Mouse (Mus musculus) v-Abl transformed pro-B cells (cell line): ENCODE results near the gene Cdhr2.

Source experiments
- in situ Hi-C, 2 experiments: fragments of 400-800 bp; cut with MboI; formaldehyde crosslinking; loops; one replicate each; pipeline ENCODE4 v1.15.1; 2025; ENCODE audit not compliant: unreplicated experiment in 2 of 2

Cdhr2 gene

DNA sequence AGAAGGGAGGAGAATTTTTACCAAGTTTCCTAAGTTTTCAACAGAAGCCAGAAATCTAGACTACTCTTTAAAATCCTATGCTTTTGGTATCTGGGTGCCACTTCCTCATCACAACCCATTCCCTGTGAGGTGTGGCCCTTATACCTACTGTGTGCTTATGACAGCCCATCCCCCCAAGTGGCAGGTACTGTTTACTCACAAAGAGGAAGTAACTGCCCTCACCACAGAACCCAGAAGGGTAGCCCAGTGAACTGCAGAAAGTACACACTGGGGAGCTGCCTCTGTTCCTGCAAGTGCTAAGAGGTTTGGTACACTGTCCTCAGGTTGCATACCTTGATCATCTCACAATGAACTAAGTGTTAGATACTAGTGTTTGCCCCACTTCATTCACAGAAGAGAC, 9.5 kb upstream of the Cdhr2 start:
- in situ Hi-C loops: loop anchor here in 1 of 2 experiments (25.0 kb wide), 1 partner anchor 1471 kb away; no protein-coding TSS in a partner anchor

DNA sequence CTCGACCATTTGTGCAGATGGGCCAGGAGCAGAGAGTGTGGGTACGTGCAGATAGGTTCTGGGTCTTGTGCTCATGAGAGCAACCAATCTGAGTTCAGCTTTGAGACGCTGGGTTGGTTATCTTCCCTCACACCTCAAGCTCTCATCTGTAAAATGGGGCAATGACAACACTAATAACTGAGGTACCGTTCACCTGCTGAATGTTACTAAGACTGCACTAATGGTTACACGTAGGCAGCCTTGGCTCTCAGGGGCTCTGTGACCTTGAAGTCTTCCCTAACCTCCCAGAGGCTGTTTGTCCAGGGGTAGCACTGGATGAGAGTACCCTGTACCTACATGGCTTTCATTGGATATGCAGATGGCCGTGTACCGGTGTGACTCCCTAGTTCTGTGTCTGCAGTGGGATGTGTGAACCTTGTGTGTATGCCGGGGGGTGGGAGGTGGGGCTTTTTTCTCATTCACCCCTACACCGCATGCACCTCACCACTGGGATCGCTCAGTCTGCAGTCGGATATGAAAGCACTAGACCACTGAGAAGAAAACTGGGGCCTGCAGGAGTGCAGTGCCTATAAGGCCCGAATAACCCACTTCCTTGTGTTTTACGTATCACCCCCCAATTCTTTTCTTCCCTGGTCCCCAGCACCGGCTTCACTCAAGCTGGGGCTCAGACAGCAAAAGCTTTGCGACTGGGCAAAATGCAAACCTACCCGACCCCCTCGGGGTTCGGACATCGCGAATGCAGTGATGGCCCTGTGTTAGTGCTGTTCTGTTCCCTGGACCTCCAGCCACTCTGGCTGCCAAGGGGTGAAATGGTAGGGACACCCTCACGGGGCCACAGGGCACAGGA, 8.3 kb upstream of the Cdhr2 start:
- in situ Hi-C loops: loop anchor here in 1 of 2 experiments (25.0 kb wide), 1 partner anchor 1469 kb away; no protein-coding TSS in a partner anchor

DNA sequence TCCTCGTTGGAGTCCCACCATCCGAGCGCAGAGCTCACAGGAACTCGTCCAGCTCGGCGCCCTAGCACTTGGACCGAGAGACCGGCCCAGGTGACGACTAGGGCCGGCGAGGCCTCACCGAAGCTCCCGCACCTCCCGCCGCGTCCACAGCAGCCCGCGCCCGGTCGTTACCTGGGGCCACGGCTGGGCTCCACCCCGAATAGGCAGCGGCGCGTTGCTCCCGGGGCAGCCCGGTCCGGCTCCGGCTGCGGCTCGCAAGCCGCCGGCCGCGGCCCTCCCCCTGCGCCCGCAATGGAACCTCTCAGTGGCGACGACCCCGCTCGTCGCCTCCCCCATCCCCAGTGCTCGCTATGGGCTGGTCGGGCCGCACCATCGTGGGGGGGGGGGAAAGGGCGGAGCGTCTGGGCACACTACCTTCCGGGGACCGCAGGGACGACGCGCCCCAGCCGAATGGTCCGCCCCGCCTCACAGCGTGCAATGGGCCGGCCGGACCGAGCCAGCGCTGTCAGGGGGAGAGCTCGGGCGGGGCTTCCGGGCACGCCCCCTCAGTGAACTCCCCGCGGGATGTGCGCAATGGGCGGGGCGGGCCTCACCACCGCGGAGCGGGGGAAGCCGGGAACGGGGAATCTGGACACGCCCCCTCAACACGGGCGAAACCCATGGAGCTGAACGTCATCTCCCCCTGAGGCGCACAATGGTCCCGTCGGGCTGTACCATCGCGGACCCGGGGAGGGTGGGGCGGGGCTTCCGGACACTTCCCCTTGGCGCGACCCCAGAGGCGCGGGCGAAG, 7.5 kb upstream of the Cdhr2 start, which contains the start of gene Rnf44:
TSS of gene Rnf44 (minus strand) at position 350 of the 790 bp plus-strand sequence.
- in situ Hi-C loops: loop anchor here in 1 of 2 experiments (25.0 kb wide), 1 partner anchor 1469 kb away; no protein-coding TSS in a partner anchor

DNA sequence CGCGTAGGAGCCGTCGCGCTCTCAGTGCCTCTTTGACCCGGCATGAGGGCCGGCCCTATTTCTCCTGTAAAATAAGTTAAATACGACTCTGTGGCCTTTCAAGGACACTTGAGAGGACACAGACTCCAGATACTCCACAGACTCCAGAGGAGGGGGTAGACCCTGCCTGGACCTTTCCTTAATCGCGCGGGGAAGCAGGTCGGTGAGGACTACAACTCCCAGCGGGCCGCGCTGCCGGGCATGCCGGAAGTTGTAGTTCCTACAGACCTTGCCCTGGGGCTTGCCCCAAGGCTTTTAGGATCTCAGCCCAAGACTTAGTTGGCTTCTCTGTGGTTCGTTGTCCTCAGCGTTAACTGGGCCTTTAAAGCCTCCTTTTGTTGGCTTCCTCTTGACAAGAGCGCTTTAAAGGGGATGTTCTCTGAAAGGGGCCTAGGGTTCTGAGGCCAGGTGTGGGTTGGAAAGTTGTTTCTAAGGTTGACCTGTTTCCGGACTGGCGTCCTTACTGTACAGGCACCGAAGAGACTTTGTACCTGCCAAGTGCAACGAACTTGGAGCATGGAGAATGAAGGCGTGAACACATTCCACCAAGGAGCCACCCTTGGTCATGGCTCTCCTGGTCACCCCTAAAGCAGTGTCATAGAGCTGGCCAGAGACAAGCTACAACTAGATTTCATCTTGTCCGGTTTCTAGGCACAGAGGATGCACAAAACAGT, 6.8 kb upstream of the Cdhr2 start:
- in situ Hi-C loops: loop anchor here in 1 of 2 experiments (25.0 kb wide), 1 partner anchor 1468 kb away; no protein-coding TSS in a partner anchor

DNA sequence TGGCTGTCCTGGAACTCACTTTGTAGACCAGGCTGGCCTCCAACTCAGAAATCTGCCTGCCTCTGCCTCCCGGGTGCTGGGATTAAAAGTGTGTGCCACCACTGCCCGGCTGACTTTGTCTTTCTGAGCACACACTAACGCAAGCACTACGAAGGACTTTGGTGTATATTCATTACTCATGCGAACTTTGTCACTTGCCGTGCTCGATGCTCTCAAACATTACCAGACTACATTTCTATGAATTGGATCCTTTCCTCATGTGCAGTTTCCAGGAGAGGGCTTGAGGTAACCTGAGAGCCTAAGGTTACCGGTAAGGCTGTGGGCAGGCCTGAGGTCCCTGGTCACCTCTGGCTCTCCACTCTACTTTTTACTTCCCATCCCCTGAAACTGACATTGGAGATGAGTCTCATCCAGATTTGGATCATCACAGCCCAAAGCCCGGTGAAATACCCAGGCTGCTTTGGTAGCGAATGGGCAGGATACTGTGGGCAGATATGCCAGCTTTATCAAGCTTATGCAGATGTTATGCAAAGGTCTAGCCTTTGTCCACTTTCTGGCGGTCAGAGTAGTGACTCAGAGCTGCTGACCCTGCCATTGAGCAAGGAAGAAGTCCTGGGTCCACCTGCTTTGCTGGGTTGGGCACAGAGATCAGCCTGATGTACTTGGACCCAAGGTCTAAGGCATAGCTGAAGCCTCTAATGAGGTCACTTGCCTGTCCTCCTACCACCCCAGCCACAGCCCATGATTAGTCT, 5.6 kb upstream of the Cdhr2 start:
- in situ Hi-C loops: loop anchor here in 1 of 2 experiments (25.0 kb wide), 1 partner anchor 1467 kb away; no protein-coding TSS in a partner anchor

DNA sequence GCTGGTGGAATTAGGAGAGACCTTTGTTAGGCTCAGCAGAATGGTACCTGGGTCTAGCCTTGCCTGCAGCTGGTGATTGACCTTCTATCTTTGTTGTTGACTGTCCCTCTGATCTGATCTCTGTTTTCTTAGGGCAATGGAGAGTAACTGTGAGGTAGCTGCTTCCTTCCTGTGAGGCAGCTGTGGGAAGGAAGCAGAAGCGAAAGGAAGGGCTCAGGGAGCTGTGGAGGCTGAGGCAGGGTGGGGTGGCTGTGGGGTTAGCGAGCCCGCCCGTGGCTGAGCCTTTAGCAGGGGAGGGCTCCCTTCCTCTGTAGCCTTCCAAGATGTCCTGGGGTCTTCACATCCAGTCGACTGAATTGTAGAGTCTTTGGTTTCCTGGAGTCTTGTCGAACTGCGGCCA, 1.2 kb downstream of the Cdhr2 start:
- in situ Hi-C loops: no loop called here

DNA sequence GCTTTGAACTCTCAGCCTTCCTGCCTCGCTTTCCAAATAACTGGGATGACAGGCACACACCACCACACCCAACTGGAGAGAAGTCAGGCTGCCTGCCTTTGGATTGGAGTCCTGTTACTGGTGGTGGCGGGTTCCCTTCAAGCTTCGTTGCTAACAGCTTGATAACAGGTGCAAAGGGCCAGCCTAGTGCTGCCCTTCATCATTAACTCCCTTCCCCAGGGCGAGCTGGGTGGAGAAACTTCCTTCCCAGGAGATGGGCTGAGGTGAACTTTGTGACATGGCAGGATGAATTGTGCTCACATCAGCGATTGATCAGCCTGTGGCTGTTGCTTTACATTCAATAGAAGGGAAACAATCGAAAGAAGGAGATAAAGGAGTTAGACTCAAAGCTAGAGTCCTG, 3.6 kb downstream of the Cdhr2 start:
- in situ Hi-C loops: no loop called here

DNA sequence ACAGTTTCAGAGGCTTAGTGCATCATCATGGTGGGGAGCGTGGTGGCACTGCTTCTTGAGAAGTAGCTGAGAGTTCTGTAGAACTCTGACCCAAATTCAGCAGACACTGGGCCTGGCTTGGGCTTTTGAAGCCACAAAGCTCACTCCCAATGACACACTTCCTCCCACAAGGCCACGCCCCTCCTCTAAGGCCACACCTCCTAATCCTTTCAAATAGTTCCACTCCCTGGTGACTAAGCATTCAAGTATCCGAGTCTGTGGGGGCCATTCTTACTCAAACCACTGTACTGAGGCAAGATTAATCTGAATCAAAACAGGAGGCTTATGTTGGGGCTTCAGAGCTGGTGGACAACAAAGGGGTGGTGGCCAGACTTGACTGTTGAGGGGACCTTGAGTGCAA, 9.6 kb downstream of the Cdhr2 start:
- in situ Hi-C loops: no loop called here

DNA sequence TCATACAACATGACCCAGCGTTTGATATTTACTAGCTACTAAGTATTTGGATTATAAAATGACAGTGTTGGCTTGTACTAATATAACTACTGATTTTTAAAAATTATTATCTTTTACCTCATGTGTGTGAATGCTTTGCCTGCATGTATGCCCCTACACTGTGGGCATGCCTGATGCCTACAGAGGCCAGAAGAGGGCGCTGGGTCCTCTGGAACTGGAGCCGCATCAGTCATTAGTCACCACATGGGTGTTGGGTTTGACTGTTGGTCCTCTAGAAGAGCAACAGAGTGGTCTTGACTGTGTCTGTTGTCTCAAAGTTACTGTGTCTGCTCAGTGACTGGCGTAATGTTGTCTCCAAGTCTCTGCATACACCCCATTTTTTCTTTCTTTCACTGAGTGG, 13.1 kb downstream of the Cdhr2 start:
- in situ Hi-C loops: no loop called here

DNA sequence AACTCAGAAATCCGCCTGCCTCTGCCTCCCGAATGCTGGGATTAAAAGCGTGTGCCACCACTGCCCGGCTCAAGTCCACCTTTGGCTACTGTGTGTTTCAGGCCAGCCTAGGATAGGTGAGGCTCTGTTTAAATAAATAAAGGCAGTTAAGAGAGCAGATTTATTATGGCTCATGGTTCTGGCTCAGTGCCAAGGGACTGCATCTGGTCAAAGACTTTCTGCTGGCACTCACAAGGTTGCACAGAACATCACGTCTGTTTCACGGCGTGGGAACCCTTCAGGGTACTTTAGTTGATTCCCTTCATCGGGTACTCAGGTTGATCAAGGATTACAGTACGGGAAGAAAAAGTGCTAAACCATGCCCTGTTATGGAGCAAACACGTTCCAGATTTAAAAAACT, 13.7 kb downstream of the Cdhr2 start:
- in situ Hi-C loops: no loop called here

DNA sequence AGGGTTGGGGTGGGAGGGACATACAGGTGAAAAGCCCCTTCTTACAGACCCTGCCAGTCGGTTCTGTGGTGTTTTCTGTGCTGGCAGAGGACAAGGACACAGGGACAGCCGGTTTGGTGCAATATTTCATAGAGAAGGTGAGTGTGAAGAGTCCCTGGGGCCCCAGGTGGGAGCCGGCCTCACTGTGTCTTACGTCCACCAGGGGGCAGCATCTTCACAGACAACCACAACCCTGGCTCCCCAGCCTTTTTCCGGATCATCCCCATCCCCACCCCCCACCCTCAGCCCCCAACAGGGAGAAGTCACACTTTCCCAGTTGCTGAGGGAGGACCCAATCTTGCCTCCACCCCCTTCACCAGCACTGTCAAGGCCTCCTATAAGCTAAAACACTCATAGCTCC, 15.7 kb downstream of the Cdhr2 start:
- in situ Hi-C loops: no loop called here

DNA sequence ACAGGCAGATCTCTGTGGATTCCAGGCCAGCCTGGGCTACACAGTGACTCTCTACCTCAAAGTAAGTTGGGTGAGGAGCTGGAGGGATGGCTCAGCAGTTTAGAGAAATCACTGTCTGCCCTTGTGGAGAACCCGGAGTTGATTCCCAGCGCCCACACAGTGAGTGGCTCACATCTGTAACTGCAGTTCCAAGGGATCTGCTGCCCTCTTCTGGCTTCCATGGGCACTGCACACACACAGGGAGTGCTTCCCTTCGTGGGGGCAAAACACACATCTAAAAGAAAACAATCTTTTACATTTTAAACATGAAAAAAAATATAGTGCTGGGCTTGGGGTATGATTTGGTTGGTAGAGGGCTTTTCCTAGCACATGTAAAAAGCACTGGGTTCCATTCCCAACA, 21.9 kb downstream of the Cdhr2 start:
- in situ Hi-C loops: no loop called here

DNA sequence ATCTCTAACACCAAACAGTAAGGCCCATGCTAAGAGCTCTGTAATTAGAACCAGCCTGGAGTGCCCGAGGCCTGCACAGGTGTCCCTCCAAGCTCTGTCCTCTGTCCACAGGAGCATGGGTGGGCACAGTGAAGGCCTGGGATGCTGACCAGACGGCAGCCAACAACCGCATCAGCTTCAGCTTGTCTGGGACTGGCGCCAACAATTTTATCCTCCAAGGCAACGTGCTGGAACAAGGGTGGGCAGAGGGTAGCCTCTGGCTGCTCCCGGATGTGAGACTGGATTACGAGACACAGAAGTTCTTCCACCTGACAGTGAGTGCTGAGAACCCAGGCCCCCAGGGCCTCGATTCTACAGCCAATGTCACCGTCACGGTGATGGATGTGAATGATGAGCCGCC, 24.9 kb downstream of the Cdhr2 start:
- in situ Hi-C loops: loop anchor here in 1 of 2 experiments (25.0 kb wide), 1 partner anchor 939 kb away; no protein-coding TSS in a partner anchor

DNA sequence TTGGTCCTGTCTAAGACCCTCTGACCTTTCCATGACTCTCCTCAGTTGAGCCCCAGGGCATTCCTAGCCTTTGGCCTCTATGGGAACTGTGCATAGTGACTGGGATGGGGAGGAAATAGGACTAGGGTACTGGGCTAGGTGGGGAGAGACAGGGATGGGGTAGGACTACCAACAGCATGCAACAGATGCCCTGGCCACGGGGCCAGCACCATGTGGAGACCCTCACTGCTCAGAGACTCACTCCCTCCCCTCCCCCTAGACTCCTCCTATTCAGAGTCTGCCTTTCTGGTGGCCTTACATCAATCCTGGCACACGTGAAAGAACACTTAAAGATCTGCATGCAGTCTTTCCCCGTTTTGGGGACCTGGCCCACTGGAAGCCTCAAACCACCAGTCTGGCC, 35.7 kb downstream of the Cdhr2 start:
- in situ Hi-C loops: loop anchor here in 1 of 2 experiments (25.0 kb wide), 1 partner anchor 950 kb away; no protein-coding TSS in a partner anchor

DNA sequence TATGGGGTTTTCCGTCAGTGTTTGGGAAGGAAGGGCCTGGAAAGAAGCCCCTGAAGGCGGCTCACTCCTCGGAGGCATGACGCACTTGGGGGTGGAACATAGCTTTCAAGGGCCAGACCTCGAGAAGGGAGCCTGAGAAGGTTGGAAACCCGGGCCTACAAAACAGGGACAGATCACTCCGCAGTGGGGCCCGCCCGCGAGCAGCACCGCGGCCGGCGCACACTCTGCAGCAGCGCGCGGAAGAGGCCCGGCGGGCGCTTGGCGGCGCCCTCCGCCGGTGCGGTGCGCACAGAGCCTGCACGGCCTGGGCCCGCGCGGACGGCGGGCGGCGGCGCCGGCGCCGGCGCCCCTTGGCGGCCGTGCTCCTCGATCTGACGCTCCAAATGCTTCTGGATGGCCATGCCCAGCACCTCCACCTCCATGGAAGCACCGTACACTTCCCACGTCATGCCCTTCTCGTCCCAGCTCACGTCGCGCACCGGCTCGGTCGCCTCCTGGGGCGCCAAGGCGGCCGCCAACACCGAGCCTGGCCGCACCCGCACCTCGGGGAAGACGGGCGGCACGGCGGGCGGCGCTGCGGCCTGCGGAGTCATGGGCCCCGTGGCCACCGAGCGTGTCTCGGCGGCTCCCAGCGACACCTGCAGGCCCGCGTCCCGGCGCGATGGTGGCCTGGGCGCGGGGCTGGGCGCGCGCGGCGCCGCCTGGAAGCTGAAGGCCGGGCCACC, 36.4 kb downstream of the Cdhr2 start:
- in situ Hi-C loops: loop anchor here in 1 of 2 experiments (25.0 kb wide), 1 partner anchor 950 kb away; no protein-coding TSS in a partner anchor

DNA sequence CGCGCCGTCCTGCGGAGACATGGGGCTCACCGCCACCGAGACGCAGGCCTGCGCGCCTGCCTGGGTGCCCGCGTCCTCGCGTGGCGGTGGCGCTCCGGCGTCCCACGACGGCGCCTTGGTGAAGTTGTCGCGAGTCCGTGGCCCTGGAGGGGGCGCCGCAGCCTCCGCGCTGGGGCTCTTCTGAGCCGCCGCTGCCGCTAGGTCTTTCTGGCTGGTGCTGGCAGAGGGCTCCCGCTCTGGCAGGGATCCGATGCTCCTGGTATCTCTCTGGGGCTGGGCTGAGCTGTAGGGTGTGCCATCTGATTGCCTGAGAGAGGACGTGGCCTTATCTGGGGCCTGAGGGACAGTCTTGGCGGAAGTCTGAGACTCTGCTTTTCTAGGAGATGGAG, 36.9 kb downstream of the Cdhr2 start:
- in situ Hi-C loops: loop anchor here in 1 of 2 experiments (25.0 kb wide), 1 partner anchor 951 kb away; no protein-coding TSS in a partner anchor

DNA sequence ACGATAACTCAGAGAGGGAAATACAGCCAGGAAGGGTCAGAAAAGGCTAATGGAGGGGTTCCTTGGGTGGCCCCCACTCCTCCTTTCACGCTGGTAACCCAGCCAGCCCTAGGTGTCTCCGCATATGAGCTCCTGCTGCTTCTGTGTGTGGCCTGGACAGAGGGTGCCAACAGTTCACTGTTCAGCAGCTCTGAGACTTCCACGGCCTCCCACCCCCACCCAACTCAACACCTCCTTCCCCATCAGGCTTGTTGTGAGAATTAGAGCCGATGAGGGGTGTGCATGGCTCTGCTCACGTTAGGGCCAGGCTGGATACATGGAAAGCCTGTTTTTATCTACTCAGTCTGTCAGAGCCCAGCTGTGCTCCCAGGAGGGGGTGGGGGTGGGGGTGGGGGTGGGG, 44.8 kb downstream of the Cdhr2 start:
- in situ Hi-C loops: loop anchor here in 1 of 2 experiments (25.0 kb wide), 1 partner anchor 959 kb away; no protein-coding TSS in a partner anchor

DNA sequence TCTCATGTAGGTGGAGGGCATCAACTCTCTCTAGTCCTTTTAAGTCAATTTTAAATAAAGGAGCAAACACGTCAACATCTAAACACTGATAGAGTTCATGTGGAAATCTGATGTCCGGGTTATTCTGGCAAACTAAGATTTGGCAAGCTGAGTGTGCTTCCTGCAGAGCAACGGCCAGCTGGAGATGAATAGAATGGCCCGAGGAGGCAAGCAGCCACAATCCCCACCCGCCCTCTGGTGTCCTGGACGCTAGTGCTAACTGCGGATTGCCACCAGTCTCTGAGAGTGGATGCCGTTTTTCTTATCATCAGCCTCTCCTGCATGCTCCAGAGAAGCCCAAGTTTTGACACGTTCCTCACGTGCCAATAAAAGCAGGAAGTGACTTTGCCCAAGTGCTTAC, 45.6 kb downstream of the Cdhr2 start:
- in situ Hi-C loops: loop anchor here in 1 of 2 experiments (25.0 kb wide), 1 partner anchor 960 kb away; no protein-coding TSS in a partner anchor

DNA sequence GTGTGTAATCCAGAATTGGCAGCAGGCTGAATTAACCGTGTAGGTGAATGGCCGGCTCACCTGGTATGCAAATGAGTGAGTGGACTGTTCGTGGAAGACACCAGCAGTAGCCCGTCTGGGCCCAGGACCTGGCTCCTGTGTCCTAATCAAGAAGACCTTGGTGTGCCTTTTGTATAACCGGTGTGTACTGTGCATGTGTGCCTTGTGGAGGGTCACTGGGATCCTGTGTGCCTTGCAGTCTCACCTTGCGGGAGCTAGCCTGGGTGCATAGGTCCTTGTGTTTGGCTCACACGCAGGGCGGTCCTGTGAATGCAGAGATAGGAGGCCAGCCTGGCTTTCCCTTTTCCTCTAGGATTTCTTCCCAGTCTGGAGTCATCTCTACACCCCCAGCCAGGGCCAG, 46.9 kb downstream of the Cdhr2 start:
- in situ Hi-C loops: loop anchor here in 1 of 2 experiments (25.0 kb wide), 1 partner anchor 961 kb away; no protein-coding TSS in a partner anchor
